Mouse (Mus musculus): Measurements from ENCODE around the gene Zranb1.
A peak's percentile ranks its signal among the peaks of the same experiment; 100 is the strongest.

The Zranb1 gene

DNA sequence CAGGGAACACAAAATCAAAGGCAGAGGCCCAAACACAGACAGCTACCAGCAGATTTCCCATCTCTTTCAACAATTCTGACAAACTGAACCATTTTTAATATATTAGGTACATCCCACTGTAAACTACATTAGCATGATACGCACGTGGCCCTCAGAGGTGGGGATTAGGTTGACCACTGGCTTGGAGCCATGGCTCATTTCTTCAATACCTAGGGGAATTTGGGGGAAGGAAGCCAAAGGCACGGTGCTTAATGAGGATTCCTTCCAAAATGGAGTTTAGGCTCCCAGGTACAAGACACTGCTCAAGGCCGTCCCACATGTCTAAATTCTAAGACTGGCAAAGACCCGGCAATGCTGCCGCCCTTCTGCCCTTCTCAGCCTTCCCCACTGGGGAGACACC lies 71.3 kb downstream of the Zranb1 start:
- DNase-seq (ENCODE audit: low spot score), result no peak

DNA sequence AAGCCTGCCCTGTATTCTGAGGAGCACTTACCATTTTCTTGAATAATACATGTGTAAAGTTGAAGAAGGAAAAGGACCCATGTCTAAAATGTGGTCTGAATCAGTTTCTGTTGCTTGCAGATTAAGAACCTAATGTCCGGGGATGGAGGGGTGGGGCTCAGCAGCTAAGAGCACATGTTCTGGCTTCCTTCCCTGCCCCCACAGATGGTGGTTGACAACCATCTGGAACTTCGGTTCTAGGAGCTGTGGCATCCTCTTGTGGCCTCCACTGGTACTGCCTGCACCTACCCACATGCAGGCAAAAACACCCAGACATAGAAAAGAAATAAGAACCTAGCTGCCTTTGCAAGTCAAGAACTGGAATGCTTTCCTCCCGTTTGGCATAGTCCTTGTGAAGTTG lies 72.5 kb downstream of the Zranb1 start:
- peak; percentile 31 for DNase-seq (ENCODE audit: low spot score)

DNA sequence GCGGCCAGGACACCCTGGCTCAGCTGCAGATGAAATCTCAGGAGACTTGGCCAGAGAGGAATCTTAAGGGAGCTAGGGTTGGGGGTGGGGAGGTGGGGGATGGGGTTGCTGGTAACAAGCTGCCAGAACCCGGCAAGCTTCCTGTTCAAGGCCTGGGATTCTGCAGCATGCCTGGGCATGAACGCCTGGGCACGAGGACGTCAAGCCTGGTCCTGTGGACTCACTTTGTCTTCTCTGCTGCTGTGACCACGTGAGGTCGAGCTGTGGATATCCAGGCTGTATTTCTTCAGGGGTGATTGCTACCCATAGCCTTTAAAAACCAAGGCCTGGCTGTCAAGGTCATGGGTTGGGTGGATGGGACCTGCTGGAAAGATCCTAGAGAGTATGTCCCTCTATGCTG lies 74.8 kb downstream of the Zranb1 start:
- no peak for DNase-seq (ENCODE audit: low spot score)

DNA sequence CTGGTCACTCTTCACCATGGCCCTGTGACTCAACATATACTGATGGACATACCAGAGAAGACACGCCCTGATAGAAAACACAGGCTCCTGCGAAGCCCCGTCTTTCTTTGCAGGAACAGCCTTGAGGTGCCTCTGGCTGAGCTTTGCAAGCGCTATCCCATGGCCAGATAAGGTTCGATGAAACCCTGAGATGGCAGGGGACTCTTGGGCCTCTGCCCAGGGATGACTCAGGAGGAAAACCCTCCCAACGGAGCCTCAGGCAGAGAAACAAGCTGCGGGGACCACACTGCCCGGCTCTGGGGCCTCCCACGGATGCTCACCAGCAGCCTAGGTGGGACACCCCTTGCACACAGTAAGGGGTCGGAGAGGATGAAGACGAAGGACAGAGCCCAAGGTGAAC lies 76.4 kb downstream of the Zranb1 start:
- no peak for DNase-seq (ENCODE audit: low spot score)

DNA sequence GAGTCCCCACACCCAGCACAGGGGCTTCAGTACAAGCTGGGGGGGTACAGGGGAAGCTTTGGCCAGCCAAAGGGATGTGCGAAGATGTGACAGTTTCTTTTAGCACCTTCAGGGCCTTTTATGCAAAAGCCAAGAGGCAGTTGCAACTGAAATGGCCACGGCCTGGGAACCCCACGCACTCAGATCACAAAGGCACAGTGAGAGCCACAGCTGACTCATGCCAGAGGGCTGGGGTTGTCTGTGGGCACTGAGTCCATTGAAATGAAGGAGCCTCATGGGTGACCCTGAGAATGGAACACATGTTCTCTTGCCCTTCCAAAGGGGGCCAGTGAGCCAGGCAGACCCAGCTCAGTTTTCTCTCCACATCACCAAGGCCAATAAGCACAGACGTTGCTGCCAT lies 77.7 kb downstream of the Zranb1 start:
- DNase-seq (ENCODE audit: low spot score), result no peak

DNA sequence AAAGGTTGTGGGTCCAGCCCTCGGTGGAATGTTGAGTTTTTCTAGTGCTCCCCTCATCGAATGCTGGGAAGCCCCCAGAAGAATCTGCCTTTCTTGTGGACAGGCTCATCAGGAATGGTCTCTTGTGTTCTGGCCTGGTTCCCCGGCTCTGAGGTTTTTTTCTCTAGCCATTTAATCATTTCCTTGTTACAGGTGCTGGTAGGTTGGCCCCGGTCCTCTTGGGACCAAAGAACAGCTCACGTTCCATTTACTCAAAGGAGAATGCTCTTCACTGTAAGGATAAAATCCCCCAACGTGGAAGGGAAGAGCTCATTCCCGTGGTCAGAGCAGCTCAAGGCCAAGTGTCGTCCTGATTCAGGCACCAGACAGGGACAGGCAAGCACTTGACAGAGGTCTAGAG lies 78.7 kb downstream of the Zranb1 start:
- DNase-seq (ENCODE audit: low spot score), result no peak

DNA sequence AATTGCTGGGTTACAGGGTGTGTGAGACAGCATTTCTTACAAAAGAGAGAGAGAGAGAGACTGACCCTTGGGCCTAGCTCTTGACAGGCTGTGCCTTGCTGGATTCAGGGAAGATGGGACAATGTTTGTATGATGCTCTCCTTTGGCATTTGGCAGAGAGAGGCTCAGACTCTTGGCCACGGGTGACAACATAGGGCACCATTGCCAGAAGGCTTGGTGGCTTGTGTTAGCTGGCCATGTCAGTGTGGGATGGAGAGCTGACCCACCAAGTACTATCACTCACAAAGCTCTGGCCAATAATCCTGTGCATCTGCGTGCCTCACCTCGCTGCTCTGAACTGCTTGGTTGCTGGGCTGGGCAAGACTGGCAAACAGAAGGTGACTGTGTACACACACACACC lies 79.5 kb downstream of the Zranb1 start:
- DNase-seq (ENCODE audit: low spot score), result no peak

DNA sequence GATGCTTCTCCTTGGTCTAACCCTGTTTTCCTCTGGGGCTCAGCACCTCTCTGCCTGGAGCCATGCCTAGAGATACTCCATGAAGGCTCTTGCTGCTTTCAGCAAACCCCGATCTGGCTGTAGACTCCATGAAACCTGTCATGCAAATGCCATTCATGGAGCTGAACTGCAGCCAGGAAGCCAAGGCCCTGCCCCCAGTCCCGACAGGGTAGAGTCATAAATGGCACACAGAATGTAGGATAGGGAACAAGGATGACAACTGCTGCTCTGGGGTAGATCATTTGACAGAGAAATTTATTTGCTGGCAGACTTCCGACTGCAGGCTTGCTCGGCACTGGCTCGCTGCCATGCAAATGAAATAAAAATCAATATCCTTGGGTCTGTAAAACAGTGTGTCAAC lies 80.2 kb downstream of the Zranb1 start:
- DNase-seq (ENCODE audit: low spot score), result no peak

DNA sequence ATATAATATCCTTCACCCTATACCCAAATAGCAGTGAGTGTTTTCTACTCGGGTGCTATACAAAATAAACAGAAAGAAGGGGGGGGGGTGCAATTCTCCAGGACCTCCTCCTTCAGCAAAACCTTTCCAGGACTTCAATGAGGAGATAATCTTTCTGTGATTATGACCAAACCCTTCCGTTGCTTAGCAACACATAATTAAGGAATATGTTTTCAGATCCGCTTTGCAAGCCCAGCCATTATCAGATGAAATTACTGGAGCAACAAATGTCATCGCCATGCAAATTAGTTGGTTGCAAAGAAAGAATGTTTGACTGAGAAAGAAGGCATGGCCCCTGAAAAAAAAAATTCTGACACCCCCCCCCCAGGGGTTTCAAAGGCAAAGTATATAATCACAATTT lies 80.7 kb downstream of the Zranb1 start:
- DNase-seq (ENCODE audit: low spot score), result no peak

DNA sequence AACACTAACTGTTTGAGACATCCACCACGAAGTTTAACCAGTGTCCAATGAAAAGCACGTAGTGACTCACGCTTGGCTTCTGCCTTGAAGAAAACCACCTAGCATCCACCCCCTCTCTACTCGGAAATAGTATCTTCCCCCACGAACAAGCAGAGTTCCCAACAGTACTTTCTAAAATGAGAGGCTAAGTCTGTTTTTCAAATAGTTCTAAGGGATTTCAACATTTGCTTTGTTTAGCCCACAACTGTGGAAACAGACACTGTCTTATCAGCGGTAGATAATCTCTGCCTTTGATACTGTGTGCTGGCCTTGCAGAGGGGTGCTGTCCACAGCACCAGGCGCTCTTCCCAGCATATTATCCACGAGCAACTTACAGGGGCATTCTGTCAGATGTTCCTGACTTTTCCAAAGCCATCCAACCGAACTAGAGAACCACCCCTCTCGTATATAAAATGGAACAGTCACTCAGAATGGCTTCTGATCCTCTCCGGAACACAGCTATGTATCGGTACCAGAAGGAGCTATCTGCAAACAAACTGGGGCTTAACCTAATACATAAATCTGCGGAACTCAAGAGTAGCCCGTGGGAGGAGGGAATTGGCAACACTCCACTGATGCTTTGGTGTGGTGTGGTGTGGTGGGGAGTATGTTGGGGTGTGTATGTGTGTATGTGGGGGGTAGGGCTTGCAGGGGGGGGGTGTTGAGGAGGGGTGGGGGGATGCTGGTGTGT lies 81.9 kb downstream of the Zranb1 start:
- DNase-seq (ENCODE audit: low spot score), result no peak

DNA sequence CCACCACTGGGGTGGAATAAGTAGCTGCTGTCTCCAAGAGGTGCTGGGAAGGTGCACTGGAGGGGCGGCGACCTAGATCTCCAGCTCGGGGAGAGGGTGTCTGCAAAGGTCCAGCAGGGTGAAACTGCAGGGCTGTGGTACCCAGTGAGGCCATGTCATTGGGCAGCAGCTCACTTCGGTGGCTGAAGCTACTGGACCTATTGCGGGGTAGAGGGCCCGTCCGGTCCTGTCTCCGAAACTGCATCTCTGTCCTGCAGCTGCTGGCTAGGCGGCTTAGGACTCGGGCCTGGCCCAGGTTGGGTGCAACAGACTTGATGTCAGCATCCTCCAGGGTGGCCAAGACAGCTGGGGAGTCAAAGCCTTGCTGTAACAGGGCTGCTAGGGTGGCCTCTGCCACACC lies 83.0 kb downstream of the Zranb1 start:
- no peak for DNase-seq (ENCODE audit: low spot score)

DNA sequence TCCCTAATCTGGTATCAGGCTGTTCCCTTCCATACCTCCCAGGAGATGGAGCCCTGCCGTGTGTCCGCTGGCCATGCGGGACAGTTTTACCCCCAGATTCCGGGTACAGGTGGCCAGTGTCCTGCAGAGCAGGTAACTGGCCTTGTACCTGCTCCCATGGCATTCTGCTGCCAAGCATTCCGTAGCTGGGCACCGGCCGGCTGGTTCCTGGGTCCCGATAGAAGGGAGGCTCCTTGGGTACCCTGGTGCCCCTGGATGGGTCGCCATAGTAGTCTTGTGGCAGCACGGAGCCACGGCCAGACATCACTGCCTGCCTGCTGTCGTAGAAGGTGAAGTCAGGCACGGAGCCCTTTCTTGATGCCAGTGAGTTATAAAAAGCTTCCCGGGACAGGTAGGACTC lies 83.7 kb downstream of the Zranb1 start:
- no peak for DNase-seq (ENCODE audit: low spot score)

DNA sequence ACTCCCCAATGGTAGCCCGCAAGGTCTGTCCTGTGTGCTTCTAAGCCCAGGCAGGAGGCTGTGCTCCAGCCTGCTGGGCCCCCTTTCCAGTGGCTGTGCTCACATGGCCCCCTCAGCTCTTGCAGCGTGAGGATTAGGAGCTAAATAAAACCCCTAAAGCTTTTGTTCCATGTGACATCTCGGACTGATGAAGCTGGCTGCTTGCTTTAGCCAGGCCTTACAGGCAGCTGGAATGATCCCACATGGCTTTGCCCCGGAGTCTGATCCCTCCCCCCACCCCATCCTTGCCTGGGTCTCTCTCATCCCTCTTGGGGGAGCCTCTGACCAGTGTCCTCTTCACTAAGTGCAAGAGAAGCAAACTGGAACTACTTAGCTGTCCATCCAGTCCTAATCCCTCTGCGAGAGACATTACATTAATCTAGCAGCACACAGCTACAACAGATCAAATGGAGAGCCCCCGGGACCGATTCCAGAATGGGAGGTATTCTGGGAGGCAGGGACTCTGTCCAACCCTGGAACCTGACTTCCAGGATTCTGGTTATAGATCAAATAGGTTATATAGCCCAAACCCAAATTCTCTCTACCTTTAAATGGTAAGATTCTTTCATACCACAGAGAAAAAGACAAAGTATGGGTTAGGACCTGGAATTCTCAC lies 84.6 kb downstream of the Zranb1 start:
- DNase-seq (ENCODE audit: low spot score), result no peak

DNA sequence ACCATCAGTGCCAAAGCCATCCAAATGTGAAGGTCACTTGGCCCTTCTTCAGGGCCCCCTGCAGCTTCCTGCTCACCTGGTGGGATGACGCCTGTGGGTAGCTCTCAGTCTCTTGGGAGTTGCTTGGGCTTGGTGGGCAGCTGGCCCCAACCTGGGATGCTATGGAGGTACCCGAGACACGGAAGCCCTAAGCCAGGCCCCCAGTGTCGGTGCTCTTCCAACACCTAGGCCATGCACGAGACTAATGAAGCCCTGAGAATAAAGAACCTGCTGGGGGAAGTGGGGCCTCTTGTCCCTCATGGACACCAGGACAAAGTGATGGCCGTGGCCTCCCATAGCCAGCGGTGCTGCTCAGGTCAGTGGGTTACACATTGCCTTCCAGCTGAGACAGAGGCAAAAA lies 88.0 kb downstream of the Zranb1 start:
- no peak for DNase-seq (ENCODE audit: low spot score)

DNA sequence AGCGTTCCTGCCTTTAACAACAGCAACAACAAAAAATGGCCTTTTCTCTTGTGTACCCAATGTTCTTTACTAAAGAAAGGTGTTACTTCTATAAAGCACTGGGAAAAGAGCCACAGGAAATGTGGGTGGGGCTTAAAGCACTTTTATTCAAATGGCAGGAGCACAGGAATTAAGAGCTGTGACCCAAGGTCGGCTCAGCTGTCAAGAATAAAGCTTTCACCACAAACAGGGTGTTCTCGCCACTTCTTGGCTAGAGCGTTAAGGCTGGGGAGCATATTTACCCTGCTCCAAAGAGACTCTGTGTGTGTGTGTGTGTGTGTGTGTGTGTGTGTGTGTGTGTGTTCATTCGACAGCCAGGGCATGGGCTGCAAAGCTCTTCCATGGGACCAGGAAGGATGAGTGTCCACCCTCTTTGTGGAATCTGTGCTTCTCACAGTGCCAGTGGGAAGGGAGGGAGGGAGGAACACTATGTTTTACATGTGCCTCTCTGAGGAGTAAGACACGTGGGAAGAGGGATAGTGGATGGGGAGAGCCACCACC lies 88.6 kb downstream of the Zranb1 start:
- no peak for DNase-seq (ENCODE audit: low spot score)

DNA sequence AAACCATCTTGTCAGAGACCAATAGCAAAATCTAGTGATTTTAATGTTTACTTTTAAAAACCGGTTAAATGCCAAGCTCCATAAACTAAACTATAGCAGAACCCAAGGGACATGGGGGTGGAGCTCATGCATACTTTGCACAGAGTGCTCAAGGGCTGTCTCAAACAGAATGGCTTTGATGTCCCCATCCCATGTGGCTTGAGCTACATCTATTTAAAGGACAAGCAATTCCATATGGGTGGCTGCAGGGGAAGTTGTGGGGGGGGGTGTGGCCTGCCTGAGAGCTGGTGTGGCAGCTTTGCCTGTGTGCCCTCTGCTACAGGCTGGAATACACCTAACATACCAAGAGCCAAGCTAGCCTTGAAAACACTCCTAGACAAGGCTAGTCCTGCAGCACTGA lies 93.8 kb downstream of the Zranb1 start:
- DNase-seq (ENCODE audit: low spot score), result no peak

DNA sequence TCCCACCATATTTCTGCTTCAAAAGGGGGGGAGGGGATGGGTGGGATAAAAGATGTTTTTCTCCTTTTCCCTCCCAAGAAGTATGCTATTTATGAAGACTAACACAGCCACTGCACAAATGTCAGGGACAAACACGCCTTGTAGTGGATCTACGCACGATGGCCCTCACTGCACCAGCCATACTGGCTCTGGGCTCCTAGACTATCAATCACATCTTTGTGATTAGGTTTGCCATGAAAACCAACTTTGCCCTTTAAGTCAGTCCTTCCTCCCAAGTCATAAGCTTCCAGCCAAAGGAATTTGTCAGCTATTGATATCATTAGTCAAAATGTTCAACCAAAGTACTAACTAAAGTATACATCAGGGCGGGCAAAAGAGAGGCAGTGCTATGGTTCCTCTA lies 97.0 kb downstream of the Zranb1 start:
- no peak for DNase-seq (ENCODE audit: low spot score)

DNA sequence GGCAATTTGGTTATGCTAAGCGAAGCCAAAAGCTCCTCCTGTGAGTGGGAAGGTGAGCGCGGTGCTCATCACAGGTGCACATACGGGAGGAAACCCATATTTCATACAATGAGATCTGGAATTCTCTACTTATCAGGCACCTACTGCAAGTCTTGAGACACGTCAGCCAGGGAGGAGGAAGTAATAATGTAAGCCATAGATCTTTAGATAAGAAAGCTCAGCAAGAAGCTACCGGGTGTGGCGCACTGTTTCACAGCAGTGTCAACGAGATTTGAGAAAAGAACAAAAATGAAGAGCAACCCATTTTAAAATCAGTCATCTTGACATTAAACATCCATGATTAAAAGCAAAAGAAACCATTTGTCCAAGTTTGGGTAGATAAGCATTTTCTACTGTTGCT lies 98.1 kb downstream of the Zranb1 start:
- DNase-seq (ENCODE audit: low spot score), result no peak

DNA sequence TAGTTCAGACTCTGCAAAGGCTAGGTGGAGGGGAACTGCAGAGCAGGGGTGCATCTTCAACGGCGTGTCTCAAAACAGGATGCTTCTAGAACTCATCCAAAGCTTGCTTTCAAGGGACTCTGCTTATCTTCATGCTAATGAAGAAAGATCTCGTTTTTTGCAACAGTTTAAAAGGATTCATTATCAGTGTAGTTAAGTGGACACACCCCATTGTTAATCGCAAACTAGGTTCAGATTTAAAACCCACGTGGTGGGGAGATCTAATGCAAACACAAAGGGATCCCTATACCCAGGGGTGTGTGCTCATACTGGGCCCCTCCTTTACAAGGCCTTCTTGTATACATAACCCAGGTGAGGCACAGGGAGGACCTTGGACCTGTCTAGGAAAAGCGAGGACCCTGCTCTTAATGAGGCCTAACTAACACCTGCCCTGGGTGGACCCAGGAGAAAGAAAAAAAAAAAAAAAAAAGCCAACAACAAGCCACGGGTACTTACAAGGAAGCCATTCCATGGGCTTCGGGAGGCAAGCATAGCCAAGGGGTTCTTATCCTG lies 98.6 kb downstream of the Zranb1 start:
- DNase-seq (ENCODE audit: low spot score), result no peak

DNA sequence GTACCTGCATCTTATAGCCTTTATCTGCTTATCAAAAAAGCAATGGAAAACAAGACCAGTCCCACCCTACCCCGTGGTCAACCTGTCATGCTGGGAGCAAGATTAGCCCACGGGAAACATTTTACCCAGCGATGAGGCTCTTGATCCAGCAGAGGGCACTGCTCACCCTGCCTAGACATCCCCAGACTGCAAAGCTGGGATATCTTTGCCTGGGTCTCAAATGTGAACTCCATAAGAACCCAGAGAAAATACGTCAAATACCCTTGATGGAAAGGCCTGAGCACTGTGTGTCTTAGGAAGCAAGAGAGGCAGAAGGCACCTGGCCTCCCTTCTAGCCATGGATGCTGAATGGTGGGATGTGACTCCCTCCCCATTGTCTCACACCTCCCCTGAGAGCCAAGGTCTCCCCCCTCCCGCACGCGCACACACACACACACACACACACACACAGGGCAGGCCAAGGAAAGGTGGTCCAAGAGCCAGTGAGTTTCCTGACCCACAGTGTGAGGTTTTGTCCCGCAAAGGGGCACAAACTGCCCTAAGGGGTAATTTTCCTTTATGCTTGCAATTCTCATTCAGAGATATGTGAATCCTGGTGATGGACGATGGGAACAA lies 101.8 kb downstream of the Zranb1 start:
- peak; percentile 36 for DNase-seq (ENCODE audit: low spot score)

DNA sequence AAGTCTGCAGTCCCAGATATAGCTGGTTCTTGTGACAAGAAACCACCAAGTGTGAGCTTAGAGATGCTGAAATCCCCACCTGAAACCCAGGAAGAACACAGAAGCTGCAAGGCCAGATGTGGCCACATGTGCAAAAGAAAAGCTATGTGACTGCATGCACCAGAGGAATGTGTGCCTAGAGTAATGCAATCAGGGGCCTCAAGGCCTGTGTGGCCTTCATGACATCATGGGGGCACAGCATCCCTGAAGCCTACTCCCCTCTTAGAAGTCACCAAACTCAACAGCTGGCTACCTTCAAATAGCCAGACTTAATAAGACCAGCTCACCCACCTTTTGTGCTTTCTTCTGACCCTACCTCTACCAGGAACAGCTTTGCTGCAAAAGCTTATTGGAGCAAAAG lies 105.0 kb downstream of the Zranb1 start:
- no peak for DNase-seq (ENCODE audit: low spot score)
